Mouse (Mus musculus): ENCODE measurements around the gene Klhl29. TPM values are rescaled to one million over a fixed set of nuclear protein-coding genes. Genes with fewer than 3 reads are reported as not detected.

The Klhl29 gene
- total and polyA plus RNA-seq, 2 experiments from 2014 or later, result 3.0 to 16.7 TPM

DNA sequence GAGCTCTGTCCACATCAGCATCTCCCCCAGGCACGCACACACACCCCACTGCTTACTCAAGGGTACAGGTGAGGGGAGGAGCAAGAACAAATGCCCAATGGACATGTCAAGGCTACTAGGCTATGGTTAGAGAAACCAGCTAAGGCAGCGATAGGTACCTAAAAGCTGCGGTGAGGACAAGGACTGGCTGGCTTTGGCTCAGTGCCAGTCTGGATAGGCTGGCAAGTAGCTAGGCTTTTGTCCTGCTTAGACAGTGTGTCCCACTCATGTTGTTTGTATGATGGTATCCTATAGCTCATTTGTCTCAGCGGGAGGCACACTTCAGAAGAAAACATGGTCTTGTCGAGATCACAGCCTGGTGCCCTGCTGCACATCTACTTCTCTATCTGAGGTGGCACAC, 258.9 kb downstream of the Klhl29 start:
- H3K4me3 ChIP-seq (ENCODE audit: low read length), result no peak overlapping the region
- H3K4me1 ChIP-seq (ENCODE audit: insufficient read depth, low read length), result 0 out of 2 replicates have a peak, but pooled peaks cover 4% of the 10 kb centered on the region
- H3K9ac ChIP-seq (replicated peaks; ENCODE audit: low read length), result no peak overlapping the region
- H3K9me3 ChIP-seq (ENCODE audit: low read length), result no peaks in the 10 kb centered on the region
- H3K27ac ChIP-seq, result no peak overlapping the region
- ATAC-seq (no peak), DNase-seq (ENCODE audit: low spot score) (peak; percentile 20)
- no peaks in the 10 kb centered on the region for H3K36me3 ChIP-seq (ENCODE audit: insufficient read depth, low read length)
- no peak for TF ChIP-seq CTCF (IDR thresholded peaks at IDR 0.05; ENCODE audit: low read depth)
- H3K27me3 ChIP-seq (ENCODE audit: insufficient read depth, low read length), result no peaks in the 10 kb centered on the region
- WGBS, result 47% methylated on average over 5 of the region's 5 CpGs
- H3K4me2 ChIP-seq (ENCODE audit: low read depth, low read length), result no peak overlapping the region

- Histone ChIP-seq H3K4me2 (ENCODE audit: low read depth, low read length) (no peak overlapping the region), H3K4me3 (ENCODE audit: low read length) (no peak overlapping the region), H3K36me3 (ENCODE audit: insufficient read depth, low read length) (no peaks in the 10 kb centered on the region), H3K27ac (no peak overlapping the region), H3K9me3 (ENCODE audit: low read length) (no peaks in the 10 kb centered on the region), H3K4me1 (ENCODE audit: insufficient read depth, low read length) (0 out of 2 replicates have a peak, but pooled peaks cover 2% of the 10 kb centered on the region), H3K9ac (replicated peaks; ENCODE audit: low read length) (no peak overlapping the region), H3K27me3 (ENCODE audit: insufficient read depth, low read length) (no peaks in the 10 kb centered on the region)
- TF ChIP-seq CTCF (IDR thresholded peaks at IDR 0.05; ENCODE audit: low read depth), result no peak
- ATAC-seq (no peak), DNase-seq (ENCODE audit: low spot score) (no peak)
- 79% methylated on average over 4 of the region's 4 CpGs for WGBS
Observed at GRCm38 (mm10) chr12:5114631-5115030, 260.9 kb downstream of the Klhl29 start.

DNA sequence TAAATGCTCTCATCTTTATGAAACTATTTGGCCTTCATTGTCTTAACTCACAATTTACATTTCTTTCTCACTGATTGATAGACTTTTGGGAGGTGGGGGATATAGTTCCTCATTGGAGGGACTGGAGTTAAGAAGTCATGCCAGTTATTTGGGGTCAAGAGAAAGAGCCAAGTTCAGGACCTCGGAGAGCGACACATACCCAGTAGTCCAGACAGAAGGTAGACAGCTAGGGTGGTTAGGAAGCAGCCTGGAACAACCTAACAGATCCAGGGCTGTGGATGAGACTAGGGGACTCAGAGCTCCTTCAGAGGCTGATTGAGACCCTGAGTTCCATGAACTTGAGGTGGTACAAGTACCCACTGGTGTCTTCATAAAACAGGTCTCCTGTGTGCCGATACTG, 264.1 kb downstream of the Klhl29 start:
- H3K4me3 ChIP-seq (ENCODE audit: low read length), result no peak overlapping the region
- no peak for TF ChIP-seq CTCF (IDR thresholded peaks at IDR 0.05; ENCODE audit: low read depth)
- no peaks in the 10 kb centered on the region for H3K36me3 ChIP-seq (ENCODE audit: insufficient read depth, low read length)
- H3K27me3 ChIP-seq (ENCODE audit: insufficient read depth, low read length), result no peaks in the 10 kb centered on the region
- ATAC-seq (no peak), DNase-seq (ENCODE audit: low spot score) (no peak)
- no peak overlapping the region for H3K27ac ChIP-seq
- H3K4me1 ChIP-seq (ENCODE audit: insufficient read depth, low read length), result 0 out of 2 replicates have a peak, but pooled peaks cover 3% of the 10 kb centered on the region
- no peaks in the 10 kb centered on the region for H3K9me3 ChIP-seq (ENCODE audit: low read length)
- 66% methylated on average over 3 of the region's 3 CpGs for WGBS
- H3K4me2 ChIP-seq (ENCODE audit: low read depth, low read length), result no peak overlapping the region
- H3K9ac ChIP-seq (replicated peaks; ENCODE audit: low read length), result no peak overlapping the region

DNA sequence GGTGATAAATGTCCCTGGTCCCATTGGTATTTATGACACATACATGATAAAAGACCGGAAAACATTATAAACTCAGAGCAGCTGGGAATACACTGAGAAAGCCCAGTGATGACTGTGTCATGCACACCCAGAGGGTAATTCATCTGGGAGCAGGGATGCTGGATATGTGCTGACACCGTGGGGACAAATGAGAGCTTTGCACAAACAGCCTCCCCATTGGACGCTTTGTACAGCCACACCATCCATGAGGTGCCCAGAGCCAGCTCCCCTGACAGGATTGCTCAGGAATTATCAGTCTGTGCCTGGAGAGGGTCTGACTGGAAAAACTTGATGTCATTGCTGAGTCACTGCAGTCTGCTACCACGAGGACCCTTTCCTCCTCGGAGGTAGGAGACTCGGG, 266.9 kb downstream of the Klhl29 start:
- Histone ChIP-seq H3K27me3 (ENCODE audit: insufficient read depth, low read length) (no peaks in the 10 kb centered on the region), H3K4me3 (ENCODE audit: low read length) (no peak overlapping the region), H3K9me3 (ENCODE audit: low read length) (no peaks in the 10 kb centered on the region), H3K4me1 (ENCODE audit: insufficient read depth, low read length) (0 out of 2 replicates have a peak, but pooled peaks cover 3% of the 10 kb centered on the region), H3K36me3 (ENCODE audit: insufficient read depth, low read length) (no peaks in the 10 kb centered on the region), H3K27ac (0 out of 2 replicates have a peak overlapping the region, but pooled peaks have one; percentile 17), H3K4me2 (ENCODE audit: low read depth, low read length) (no peak overlapping the region), H3K9ac (replicated peaks; ENCODE audit: low read length) (no peak overlapping the region)
- DNase-seq (ENCODE audit: low spot score) (peak; percentile 18), ATAC-seq (peak; percentile 28)
- no peak for TF ChIP-seq CTCF (IDR thresholded peaks at IDR 0.05; ENCODE audit: low read depth)
- WGBS, result 66% methylated on average over 6 of the region's 6 CpGs

- no peak overlapping the region for H3K9ac ChIP-seq (replicated peaks; ENCODE audit: low read length)
- 0 out of 2 replicates have a peak, but pooled peaks cover 3% of the 10 kb centered on the region for H3K4me1 ChIP-seq (ENCODE audit: insufficient read depth, low read length)
- no peaks in the 10 kb centered on the region for H3K36me3 ChIP-seq (ENCODE audit: insufficient read depth, low read length)
- no peaks in the 10 kb centered on the region for H3K27me3 ChIP-seq (ENCODE audit: insufficient read depth, low read length)
- H3K4me2 ChIP-seq (ENCODE audit: low read depth, low read length), result no peak overlapping the region
- ATAC-seq (no peak), DNase-seq (ENCODE audit: low spot score) (no peak)
- H3K9me3 ChIP-seq (ENCODE audit: low read length), result no peaks in the 10 kb centered on the region
- TF ChIP-seq CTCF (IDR thresholded peaks at IDR 0.05; ENCODE audit: low read depth), result no peak
- no peak overlapping the region for H3K27ac ChIP-seq
- 69% methylated on average over 2 of the region's 2 CpGs for WGBS
- no peak overlapping the region for H3K4me3 ChIP-seq (ENCODE audit: low read length)
Observed at GRCm38 (mm10) chr12:5107795-5108194, 267.7 kb downstream of the Klhl29 start.

- H3K4me1 ChIP-seq (ENCODE audit: insufficient read depth, low read length), result peaks cover 6% of the 10 kb centered on the region; the same call in 1 of the 2 replicates
- ATAC-seq (0 out of 2 replicates have a peak, but pooled peaks have one; percentile 19), DNase-seq (ENCODE audit: low spot score) (no peak)
- H3K4me3 ChIP-seq (ENCODE audit: low read length), result no peak overlapping the region
- peak overlapping the region; percentile 11; the same call in 1 of the 2 replicates for H3K27ac ChIP-seq
- 0 out of 2 replicates have a peak, but pooled peaks cover 4% of the 10 kb centered on the region for H3K36me3 ChIP-seq (ENCODE audit: insufficient read depth, low read length)
- no peak for TF ChIP-seq CTCF (IDR thresholded peaks at IDR 0.05; ENCODE audit: low read depth)
- H3K4me2 ChIP-seq (ENCODE audit: low read depth, low read length), result no peak overlapping the region
- H3K27me3 ChIP-seq (ENCODE audit: insufficient read depth, low read length), result no peaks in the 10 kb centered on the region
- H3K9ac ChIP-seq (replicated peaks; ENCODE audit: low read length), result no peak overlapping the region
- WGBS, result 64% methylated on average over 9 of the region's 9 CpGs
- H3K9me3 ChIP-seq (ENCODE audit: low read length), result no peaks in the 10 kb centered on the region
Observed at GRCm38 (mm10) chr12:5104422-5105052, 270.9 kb downstream of the Klhl29 start.

All from hindbrain, postnatal 0 days (tissue).